Mouse (Mus musculus) cerebellum, adult 2 months (tissue): ENCODE data around the gene Ttc17.

Source experiments
- CTCF ChIP-seq: fragments of 200-500 bp; IDR thresholded peaks from 2 replicates; pipeline ENCODE4 v1.5.1; 2011; ENCODE audit warnings: low read depth, mild to moderate bottlenecking, control low read depth, low read length, moderate library complexity, borderline replicate concordance; ENCODE audit not compliant: insufficient read depth
- POLR2A ChIP-seq: fragments of 200-500 bp; IDR thresholded peaks from 2 replicates; pipeline ENCODE4 v1.6.1; 2011; ENCODE audit warnings: low read length, control low read depth, borderline replicate concordance; ENCODE audit not compliant: insufficient read depth

- TF ChIP-seq CTCF (no peak), POLR2A (no peak)
Observed at GRCm38 (mm10) chr2:94435481-94435880, 29.0 kb upstream of the Ttc17 start.
